Mouse (Mus musculus) testis, adult 2 months (tissue): ENCODE measurements around the gene Atp1b1. TPM values are rescaled to one million over a fixed set of nuclear protein-coding genes. Genes with fewer than 3 reads are reported as not detected.

Source experiments
- H3K27ac ChIP-seq: fragments of 200-500 bp; 2 replicates; pipeline ENCODE4 v1.5.1; 2012; ENCODE audit warnings: low read depth, low read length; ENCODE audit not compliant: control insufficient read depth, insufficient read depth
- H3K27me3 ChIP-seq: fragments of 200-500 bp; 2 replicates; pipeline ENCODE4 v1.6.1; 2012; ENCODE audit warnings: mild to moderate bottlenecking, low read length, moderate library complexity; ENCODE audit not compliant: control insufficient read depth, insufficient read depth
- H3K36me3 ChIP-seq: fragments of 200-500 bp; 2 replicates; pipeline ENCODE4 v1.6.1; 2012; ENCODE audit warnings: mild to moderate bottlenecking, low read length; ENCODE audit not compliant: control insufficient read depth, insufficient read depth
- H3K4me1 ChIP-seq: fragments of 200-500 bp; 2 replicates; pipeline ENCODE4 v1.6.1; 2012; ENCODE audit warnings: low read length; ENCODE audit not compliant: control insufficient read depth, insufficient read depth
- H3K4me3 ChIP-seq: fragments of 200-500 bp; 2 replicates; pipeline ENCODE4 v1.5.1; 2012; ENCODE audit warnings: low read depth, mild to moderate bottlenecking, low read length, moderate library complexity, mixed read lengths; ENCODE audit not compliant: control insufficient read depth
- CTCF ChIP-seq: fragments of 200-500 bp; IDR thresholded peaks from 2 replicates; pipeline ENCODE4 v1.5.1; 2012; ENCODE audit warnings: low read depth, mild to moderate bottlenecking, inconsistent platforms, low read length, moderate library complexity; ENCODE audit not compliant: control insufficient read depth, insufficient read depth, insufficient replicate concordance
- POLR2A ChIP-seq: fragments of 200-500 bp; IDR thresholded peaks from 2 replicates; pipeline ENCODE4 v1.6.1; 2012; ENCODE audit warnings: low read depth, mild to moderate bottlenecking, inconsistent platforms, low read length, moderate library complexity; ENCODE audit not compliant: control insufficient read depth
- polyA plus RNA-seq: library from polyadenylated mRNA; depleted of rRNA; stranded (reverse); fragments of >200 nt; gene quantifications from 2 replicates; pipeline ENCODE4 v1.2.3, GENCODE M21; 2012

Atp1b1 gene
- polyA plus RNA-seq, 1 experiment = 15.8 TPM

- H3K27me3 ChIP-seq = no peaks in the 10 kb centered on the region
- no peaks in the 10 kb centered on the region for H3K4me1 ChIP-seq
- H3K36me3 ChIP-seq = no peaks in the 10 kb centered on the region
- H3K4me3 ChIP-seq = no peak overlapping the region
- H3K27ac ChIP-seq = no peak overlapping the region
- no peak for TF ChIP-seq POLR2A
- TF ChIP-seq CTCF = no peak
Measured at GRCm38 (mm10) chr1:164420623-164421354, 37.4 kb downstream of the Atp1b1 start.

- no peaks in the 10 kb centered on the region for H3K27me3 ChIP-seq
- H3K4me1 ChIP-seq = no peaks in the 10 kb centered on the region
- no peak overlapping the region for H3K27ac ChIP-seq
- H3K36me3 ChIP-seq = no peaks in the 10 kb centered on the region
- no peak for TF ChIP-seq POLR2A
- no peak for TF ChIP-seq CTCF
- H3K4me3 ChIP-seq = no peak overlapping the region
Measured at GRCm38 (mm10) chr1:164419401-164419800, 38.8 kb downstream of the Atp1b1 start.

- no peaks in the 10 kb centered on the region for H3K4me1 ChIP-seq
- H3K27ac ChIP-seq = no peak overlapping the region
- H3K27me3 ChIP-seq = no peaks in the 10 kb centered on the region
- no peaks in the 10 kb centered on the region for H3K36me3 ChIP-seq
- H3K4me3 ChIP-seq = no peak overlapping the region
- TF ChIP-seq CTCF = no peak
- no peak for TF ChIP-seq POLR2A
Measured at GRCm38 (mm10) chr1:164418320-164418719, 39.8 kb downstream of the Atp1b1 start.

GRCm38 (mm10) chr1:164417604-164418003 lies 40.6 kb downstream of the Atp1b1 start:
- H3K27ac ChIP-seq = no peak overlapping the region
- no peaks in the 10 kb centered on the region for H3K27me3 ChIP-seq
- TF ChIP-seq POLR2A (no peak), CTCF (no peak)
- H3K4me1 ChIP-seq = no peaks in the 10 kb centered on the region
- no peaks in the 10 kb centered on the region for H3K36me3 ChIP-seq
- no peak overlapping the region for H3K4me3 ChIP-seq

- no peaks in the 10 kb centered on the region for H3K27me3 ChIP-seq
- no peaks in the 10 kb centered on the region for H3K4me1 ChIP-seq
- H3K27ac ChIP-seq = 0 out of 2 replicates have a peak overlapping the region, but pooled peaks have one; percentile 29
- no peaks in the 10 kb centered on the region for H3K36me3 ChIP-seq
- H3K4me3 ChIP-seq = no peak overlapping the region
- TF ChIP-seq POLR2A (no peak), CTCF (no peak)
Measured at GRCm38 (mm10) chr1:164416692-164417394, 41.3 kb downstream of the Atp1b1 start.

GRCm38 (mm10) chr1:164415347-164415751 lies 42.8 kb downstream of the Atp1b1 start:
- Histone ChIP-seq H3K4me3 (no peak overlapping the region), H3K27me3 (no peaks in the 10 kb centered on the region), H3K27ac (no peak overlapping the region), H3K4me1 (no peaks in the 10 kb centered on the region), H3K36me3 (no peaks in the 10 kb centered on the region)
- TF ChIP-seq CTCF (no peak), POLR2A (no peak)

DNA sequence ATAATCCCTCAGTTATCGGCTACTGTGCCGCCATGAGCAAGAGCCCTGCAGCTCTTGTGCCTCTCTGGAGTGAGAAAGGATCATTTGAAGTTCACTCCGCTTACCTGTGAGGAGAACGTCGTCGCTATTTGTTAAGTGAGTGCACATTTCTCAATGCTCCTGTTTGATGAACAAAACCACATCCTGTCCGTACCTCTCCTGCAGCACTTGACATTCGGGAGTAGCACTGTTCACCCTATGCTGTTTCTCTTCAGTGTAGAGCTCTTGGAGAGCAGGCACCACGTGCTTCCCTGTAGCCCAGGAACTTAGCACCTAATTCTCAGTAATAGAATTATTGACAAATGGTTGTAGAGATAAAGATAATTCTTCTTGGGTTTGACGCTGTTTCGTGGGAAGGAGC lies 44.5 kb downstream of the Atp1b1 start:
- Histone ChIP-seq H3K27me3 (no peaks in the 10 kb centered on the region), H3K4me1 (no peaks in the 10 kb centered on the region), H3K36me3 (no peaks in the 10 kb centered on the region), H3K27ac (no peak overlapping the region), H3K4me3 (no peak overlapping the region)
- TF ChIP-seq CTCF (no peak), POLR2A (no peak)

DNA sequence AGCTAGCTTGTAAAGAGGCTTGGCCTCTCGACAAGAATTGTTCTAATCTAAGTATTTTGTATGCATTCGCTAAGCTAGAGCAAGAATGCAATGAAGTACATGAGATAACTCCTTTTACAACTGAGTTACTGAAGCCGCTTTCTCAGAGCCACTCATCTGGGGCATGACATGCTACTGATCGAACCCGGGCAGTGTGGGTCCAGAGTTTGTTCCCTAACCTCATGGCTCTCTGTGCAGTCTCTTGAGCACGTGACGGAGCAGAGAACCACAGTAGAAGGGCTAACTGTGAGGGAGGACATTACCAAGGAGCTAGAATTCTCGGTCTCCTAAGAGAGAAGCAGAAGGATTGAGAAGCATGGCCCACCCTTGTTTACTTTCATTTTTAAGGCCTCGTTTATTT lies 45.2 kb downstream of the Atp1b1 start:
- Histone ChIP-seq H3K4me3 (no peak overlapping the region), H3K36me3 (no peaks in the 10 kb centered on the region), H3K4me1 (no peaks in the 10 kb centered on the region), H3K27ac (no peak overlapping the region), H3K27me3 (no peaks in the 10 kb centered on the region)
- TF ChIP-seq POLR2A (no peak), CTCF (no peak)
